Mouse (Mus musculus) midbrain, embryonic 11.5 days (tissue): ENCODE measurements at regions not wholly inside any gene's neighbourhood (a gene's known extent, or its start where the extent isn't known, plus 50 kb on each side); places are given as distances from the start of the nearest gene placed in this dataset.

Experiments used
- ATAC-seq: fragments of 200-750 bp; cut with Nextera tagmentation; 2 replicates; pipeline ENCODE4 v1.8.0; 2017; ENCODE audit warnings: moderate TSS enrichment, moderate library complexity; ENCODE audit not compliant: low FRiP score
- DNase-seq: peaks from one replicate; pipeline ENCODE4 v3.0.0; 2015; ENCODE audit warnings: low spot score; ENCODE audit errors: missing footprints
- H3K27ac ChIP-seq: fragments of 300-500 bp; sonication (generic); 2 replicates; pipeline ENCODE4 v1.5.1; 2014; ENCODE audit warnings: low read depth, low read length
- H3K27me3 ChIP-seq: fragments of 300-500 bp; sonication (generic); 2 replicates; pipeline ENCODE4 v1.6.1; 2014; ENCODE audit warnings: mild to moderate bottlenecking, low read length, moderate library complexity, mixed read lengths; ENCODE audit not compliant: control insufficient read depth, insufficient read depth
- H3K36me3 ChIP-seq: fragments of 300-500 bp; sonication (generic); 2 replicates; pipeline ENCODE4 v1.6.1; 2014; ENCODE audit warnings: mild to moderate bottlenecking, low read length, moderate library complexity, mixed read lengths; ENCODE audit not compliant: control insufficient read depth, insufficient read depth
- H3K4me1 ChIP-seq: fragments of 300-500 bp; sonication (generic); 2 replicates; pipeline ENCODE4 v1.6.1; 2014; ENCODE audit warnings: low read length; ENCODE audit not compliant: control insufficient read depth, insufficient read depth
- H3K4me2 ChIP-seq: fragments of 300-500 bp; sonication (generic); 2 replicates; pipeline ENCODE4 v1.6.1; 2014; ENCODE audit warnings: mild to moderate bottlenecking, moderate library complexity
- H3K4me3 ChIP-seq: fragments of 300-500 bp; sonication (generic); 2 replicates; pipeline ENCODE4 v1.5.1; 2014; ENCODE audit warnings: low read depth, low read length
- H3K9ac ChIP-seq: fragments of 300-500 bp; sonication (generic); 2 replicates; pipeline ENCODE4 v1.6.1; 2014; ENCODE audit warnings: low read length
- H3K9me3 ChIP-seq: fragments of 300-500 bp; sonication (generic); 2 replicates; pipeline ENCODE4 v1.6.1; 2016; ENCODE audit warnings: low read length; ENCODE audit not compliant: control insufficient read depth
- WGBS: fragments of 180-500 bp; shearing (Covaris S2); extraction: QIAGEN DNeasy Blood & Tissue Kit; methylation state at CpG from one replicate; pipeline ENCODE4 v1.1.7; 2014; 5-methylcytosine and 5-hydroxymethylcytosine counted together

GRCm38 (mm10) chr12:35232322-35232673 lies 185.3 kb downstream of the Snx13 start:
- Histone ChIP-seq H3K9ac (no peak overlapping the region), H3K27me3 (no peaks in the 10 kb centered on the region), H3K4me2 (no peak overlapping the region), H3K4me1 (no peaks in the 10 kb centered on the region), H3K9me3 (no peaks in the 10 kb centered on the region), H3K27ac (no peak overlapping the region), H3K36me3 (no peaks in the 10 kb centered on the region), H3K4me3 (no peak overlapping the region)
- DNase-seq (no peak), ATAC-seq (no peak)
- WGBS, result 88% methylated on average over 2 of the region's 2 CpGs

GRCm38 (mm10) chr12:35231414-35232321 lies 184.7 kb downstream of the Snx13 start:
- no peak overlapping the region for H3K27ac ChIP-seq
- H3K4me3 ChIP-seq, result no peak overlapping the region
- H3K9ac ChIP-seq, result no peak overlapping the region
- DNase-seq, result no peak
- no peaks in the 10 kb centered on the region for H3K27me3 ChIP-seq
- H3K4me1 ChIP-seq, result no peaks in the 10 kb centered on the region
- H3K9me3 ChIP-seq, result no peaks in the 10 kb centered on the region
- H3K4me2 ChIP-seq, result no peak overlapping the region
- ATAC-seq, result no peak
- H3K36me3 ChIP-seq, result no peaks in the 10 kb centered on the region

GRCm38 (mm10) chr12:35220429-35220828 lies 173.4 kb downstream of the Snx13 start:
- H3K9me3 ChIP-seq, result no peaks in the 10 kb centered on the region
- no peak overlapping the region for H3K4me3 ChIP-seq
- H3K4me1 ChIP-seq, result no peaks in the 10 kb centered on the region
- H3K9ac ChIP-seq, result no peak overlapping the region
- H3K4me2 ChIP-seq, result no peak overlapping the region
- ATAC-seq (no peak), DNase-seq (no peak)
- H3K36me3 ChIP-seq, result no peaks in the 10 kb centered on the region
- H3K27ac ChIP-seq, result no peak overlapping the region
- no peaks in the 10 kb centered on the region for H3K27me3 ChIP-seq

- H3K4me3 ChIP-seq, result no peak overlapping the region
- no peaks in the 10 kb centered on the region for H3K9me3 ChIP-seq
- ATAC-seq, result no peak
- H3K4me1 ChIP-seq, result no peaks in the 10 kb centered on the region
- no peaks in the 10 kb centered on the region for H3K36me3 ChIP-seq
- no peak overlapping the region for H3K9ac ChIP-seq
- no peak for DNase-seq
- H3K27ac ChIP-seq, result no peak overlapping the region
- no peaks in the 10 kb centered on the region for H3K27me3 ChIP-seq
- H3K4me2 ChIP-seq, result no peak overlapping the region
Measured at GRCm38 (mm10) chr12:35220002-35220401, 173.0 kb downstream of the Snx13 start.

GRCm38 (mm10) chr12:35216725-35217124 lies 169.7 kb downstream of the Snx13 start:
- DNase-seq (no peak), ATAC-seq (no peak)
- Histone ChIP-seq H3K27me3 (no peaks in the 10 kb centered on the region), H3K9ac (no peak overlapping the region), H3K4me2 (no peak overlapping the region), H3K27ac (no peak overlapping the region), H3K9me3 (no peaks in the 10 kb centered on the region), H3K36me3 (no peaks in the 10 kb centered on the region), H3K4me1 (no peaks in the 10 kb centered on the region), H3K4me3 (no peak overlapping the region)
- 91% methylated on average over 2 of the region's 2 CpGs for WGBS

GRCm38 (mm10) chr12:35209399-35209798 lies 162.4 kb downstream of the Snx13 start:
- H3K4me1 ChIP-seq, result no peaks in the 10 kb centered on the region
- H3K36me3 ChIP-seq, result no peaks in the 10 kb centered on the region
- H3K4me2 ChIP-seq, result no peak overlapping the region
- no peak for ATAC-seq
- no peaks in the 10 kb centered on the region for H3K9me3 ChIP-seq
- DNase-seq, result peak; percentile 47
- H3K27ac ChIP-seq, result no peak overlapping the region
- no peak overlapping the region for H3K9ac ChIP-seq
- no peak overlapping the region for H3K4me3 ChIP-seq
- H3K27me3 ChIP-seq, result no peaks in the 10 kb centered on the region

GRCm38 (mm10) chr12:35207605-35208004 lies 160.6 kb downstream of the Snx13 start:
- DNase-seq, result no peak
- 95% methylated on average over 3 of the region's 3 CpGs for WGBS
- ATAC-seq, result no peak

GRCm38 (mm10) chr12:35203398-35203797 lies 156.4 kb downstream of the Snx13 start:
- no peak for ATAC-seq
- no peaks in the 10 kb centered on the region for H3K9me3 ChIP-seq
- no peak overlapping the region for H3K4me2 ChIP-seq
- H3K36me3 ChIP-seq, result no peaks in the 10 kb centered on the region
- no peak overlapping the region for H3K27ac ChIP-seq
- no peaks in the 10 kb centered on the region for H3K4me1 ChIP-seq
- DNase-seq, result no peak
- no peak overlapping the region for H3K9ac ChIP-seq
- 87% methylated on average over 1 of the region's 1 CpGs for WGBS
- no peak overlapping the region for H3K4me3 ChIP-seq
- no peaks in the 10 kb centered on the region for H3K27me3 ChIP-seq

More at GRCm38 (mm10) chr12:35207605-35208004, 160.6 kb downstream of the Snx13 start:
- Histone ChIP-seq H3K9ac (no peak overlapping the region), H3K27me3 (no peaks in the 10 kb centered on the region), H3K9me3 (no peaks in the 10 kb centered on the region), H3K4me3 (no peak overlapping the region), H3K36me3 (no peaks in the 10 kb centered on the region), H3K27ac (no peak overlapping the region), H3K4me2 (no peak overlapping the region), H3K4me1 (no peaks in the 10 kb centered on the region)

DNA sequence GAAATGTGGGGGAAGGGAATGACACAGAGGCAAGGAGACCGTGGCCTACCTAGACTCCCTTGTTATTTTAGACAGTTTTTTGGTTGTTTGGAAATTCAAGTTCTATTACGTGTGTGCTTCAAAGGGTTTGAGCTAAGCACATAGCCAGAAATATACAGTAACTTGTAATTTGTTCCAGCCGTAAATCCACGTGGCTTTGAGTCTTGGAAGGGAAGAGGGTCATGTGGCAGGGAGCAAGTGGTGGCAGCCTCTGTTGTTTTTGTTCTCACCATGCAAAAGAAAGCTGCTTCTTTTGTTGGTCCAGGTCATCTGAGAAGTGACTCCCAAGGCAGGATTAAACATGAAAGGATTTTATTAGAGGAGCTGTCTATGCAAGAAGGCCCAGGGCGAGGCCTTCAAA lies 153.1 kb downstream of the Snx13 start:
- Histone ChIP-seq H3K36me3 (no peaks in the 10 kb centered on the region), H3K4me2 (no peak overlapping the region), H3K27ac (no peak overlapping the region), H3K9ac (no peak overlapping the region), H3K4me3 (no peak overlapping the region), H3K27me3 (no peaks in the 10 kb centered on the region), H3K9me3 (no peaks in the 10 kb centered on the region), H3K4me1 (no peaks in the 10 kb centered on the region)
- WGBS, result 56% methylated on average over 5 of the region's 5 CpGs
- ATAC-seq (no peak), DNase-seq (no peak)
